ENCODE assay signal across 22 mouse cellular contexts in genomic region chr13:9473383-9473782, GRCm38 (mm10).
DNase-seq lines count a peak whose midpoint lies in the region; ATAC-seq and TF ChIP-seq lines count a peak whose summit lies in the region.
"Had no signal": no experiment of that assay in that cellular context is flagged by ENCODE, and none has a peak within 500 bp of the region (broad histone marks: within the 10 kb centered on the region; RNA-seq: fewer than 3 reads in every experiment).

No protein-coding gene starts in this region.

- 71% methylated on average over 1 of the region's 1 CpGs for WGBS in forebrain, postnatal 0 days
- 77% methylated on average over 1 of the region's 1 CpGs for WGBS in forebrain, embryonic 15.5 days
- WGBS in heart, adult 2 months: 70% methylated on average over 1 of the region's 1 CpGs
- WGBS in heart, embryonic 10.5 days: 95% methylated on average over 1 of the region's 1 CpGs

- TF ChIP-seq POLR2A in heart, adult 2 months (IDR thresholded peaks at IDR 0.05; ENCODE audit: insufficient read depth, low read depth, low read length): no peak

- ATAC-seq in forebrain, postnatal 0 days: peak; percentile 91
- ATAC-seq in forebrain, embryonic 15.5 days (replicated peaks): no peak
- ATAC-seq: CD4-positive, CD25-positive, alpha-beta regulatory T cell, adult 4 months; intestine, postnatal 0 days had no signal

- no peaks in the 10 kb centered on the region for H3K27me3 ChIP-seq in forebrain, postnatal 0 days (ENCODE audit: insufficient read depth, low read length)
- no peaks in the 10 kb centered on the region for H3K27me3 ChIP-seq in forebrain, embryonic 15.5 days
- no peaks in the 10 kb centered on the region for H3K27me3 ChIP-seq in heart, adult 2 months (ENCODE audit: control insufficient read depth, insufficient read depth, low read length)
- no peaks in the 10 kb centered on the region for H3K27me3 ChIP-seq in heart, embryonic 10.5 days (ENCODE audit: insufficient read depth, poor library complexity, severe bottlenecking)
- H3K27me3 ChIP-seq: embryonic facial prominence, embryonic 12.5 days; forebrain, embryonic 12.5 days; hindbrain, embryonic 12.5 days; hindbrain, embryonic 15.5 days had no signal

- intact Hi-C loops in heart, adult 2 months (cut with DNase I): no loop called here

- H3K79me2 ChIP-seq in heart, adult 2 months (replicated peaks; ENCODE audit: control insufficient read depth, insufficient read depth, low read length): peaks cover 1% of the 10 kb centered on the region; the same call in 1 of the 2 replicates

- H3K36me3 ChIP-seq in forebrain, postnatal 0 days (ENCODE audit: insufficient read depth): no peaks in the 10 kb centered on the region
- H3K36me3 ChIP-seq in forebrain, embryonic 15.5 days: no peaks in the 10 kb centered on the region
- no peaks in the 10 kb centered on the region; the same call in none of the 2 replicates for H3K36me3 ChIP-seq in heart, adult 2 months (ENCODE audit: control insufficient read depth, insufficient read depth, low read length)
- H3K36me3 ChIP-seq in heart, embryonic 10.5 days: no peaks in the 10 kb centered on the region
- H3K36me3 ChIP-seq: embryonic facial prominence, embryonic 12.5 days; forebrain, embryonic 12.5 days; hindbrain, embryonic 12.5 days; hindbrain, embryonic 15.5 days had no signal

- no peak overlapping the region for H3K9ac ChIP-seq in forebrain, postnatal 0 days
- no peak overlapping the region for H3K9ac ChIP-seq in forebrain, embryonic 15.5 days (replicated peaks)
- H3K9ac ChIP-seq in heart, adult 2 months (ENCODE audit: low read depth, low read length): no peak overlapping the region
- H3K9ac ChIP-seq: embryonic facial prominence, embryonic 12.5 days; forebrain, embryonic 12.5 days; hindbrain, embryonic 12.5 days; hindbrain, embryonic 15.5 days had no signal

- no peak overlapping the region for H3K4me2 ChIP-seq in forebrain, postnatal 0 days (ENCODE audit: low read depth)
- no peak overlapping the region for H3K4me2 ChIP-seq in forebrain, embryonic 15.5 days (replicated peaks)
- H3K4me2 ChIP-seq: embryonic facial prominence, embryonic 12.5 days; forebrain, embryonic 12.5 days; hindbrain, embryonic 12.5 days; hindbrain, embryonic 15.5 days had no signal

- H3K4me1 ChIP-seq in forebrain, postnatal 0 days (ENCODE audit: insufficient read depth): no peaks in the 10 kb centered on the region
- no peaks in the 10 kb centered on the region for H3K4me1 ChIP-seq in forebrain, embryonic 15.5 days
- H3K4me1 ChIP-seq in heart, adult 2 months (ENCODE audit: control insufficient read depth, insufficient read depth, low read length): peaks cover 1% of the 10 kb centered on the region
- 0 out of 2 replicates have a peak, but pooled peaks cover 5% of the 10 kb centered on the region for H3K4me1 ChIP-seq in heart, embryonic 10.5 days
- H3K4me1 ChIP-seq: forebrain, embryonic 12.5 days; hindbrain, embryonic 15.5 days had no signal

- no peak for TF ChIP-seq EP300 in heart, adult 2 months (IDR thresholded peaks at IDR 0.05; ENCODE audit: insufficient read depth, low read depth, low read length)

- H3K9me3 ChIP-seq in forebrain, postnatal 0 days (ENCODE audit: low read length): no peaks in the 10 kb centered on the region
- no peaks in the 10 kb centered on the region for H3K9me3 ChIP-seq in forebrain, embryonic 15.5 days
- 0 out of 2 replicates have a peak, but pooled peaks cover 2% of the 10 kb centered on the region for H3K9me3 ChIP-seq in heart, embryonic 10.5 days
- H3K9me3 ChIP-seq: forebrain, embryonic 12.5 days; hindbrain, embryonic 15.5 days had no signal

- H3K27ac ChIP-seq in forebrain, postnatal 0 days (ENCODE audit: low read depth, low read length): no peak overlapping the region
- H3K27ac ChIP-seq in forebrain, embryonic 15.5 days (replicated peaks): no peak overlapping the region
- H3K27ac ChIP-seq in heart, adult 2 months: peak overlapping the region; percentile 12
- no peak overlapping the region for H3K27ac ChIP-seq in heart, embryonic 10.5 days
- H3K27ac ChIP-seq: embryonic facial prominence, embryonic 12.5 days; forebrain, embryonic 12.5 days; hindbrain, embryonic 12.5 days; hindbrain, embryonic 15.5 days had no signal

- TF ChIP-seq CTCF in forebrain, postnatal 0 days (IDR thresholded peaks at IDR 0.05; ENCODE audit: low read depth): no peak
- TF ChIP-seq CTCF in heart, adult 2 months (IDR thresholded peaks at IDR 0.05): no peak

- H3K4me3 ChIP-seq in forebrain, postnatal 0 days (ENCODE audit: low read depth, low read length): no peak overlapping the region
- no peak overlapping the region for H3K4me3 ChIP-seq in forebrain, embryonic 15.5 days
- no peak overlapping the region for H3K4me3 ChIP-seq in heart, adult 2 months
- no peak overlapping the region for H3K4me3 ChIP-seq in heart, embryonic 10.5 days
- H3K4me3 ChIP-seq: embryonic facial prominence, embryonic 12.5 days; erythroblast, embryonic 14.5 days; forebrain, embryonic 12.5 days; hindbrain, embryonic 12.5 days; hindbrain, embryonic 15.5 days had no signal

- DNase-seq in forebrain, postnatal 0 days: peak; percentile 23
- DNase-seq in heart, adult 2 months: no peak
- no peak for DNase-seq in heart, embryonic 10.5 days (ENCODE audit: low spot score)
- DNase-seq in brain, adult 2 months (ENCODE audit: low read depth, low spot score): peak; percentile 30
- peak; percentile 41 for DNase-seq in telencephalon, adult 2 months (ENCODE audit: low read depth, low spot score)
- DNase-seq: adrenal gland, adult 2 months; adrenal gland, postnatal 25 days; cerebellum, adult 18-20 months; cerebellum, adult 9-10 months; cerebellum, postnatal 14 days; gastrocnemius, postnatal 10 days; heart, adult 11 months; heart, postnatal 14 days; kidney, adult 2 months had no signal

Comparison
In these comparisons a context has a peak if more than half of its experiments do, and no peak if none do; other contexts are left out.
1. DNase-seq: peak in forebrain, postnatal 0 days (single experiment), brain, adult 2 months (single experiment) and telencephalon, adult 2 months (single experiment); none in heart, adult 2 months (0 of 2) and heart, embryonic 10.5 days (single experiment).